Mouse (Mus musculus) lung, adult 2 months (tissue): ENCODE measurements around the gene Tgtp2.

Source experiments
- CTCF ChIP-seq: fragments of 200-500 bp; IDR thresholded peaks from 2 replicates; pipeline ENCODE4 v1.5.1; 2011; ENCODE audit warnings: mild to moderate bottlenecking, low read length, control low read depth; ENCODE audit not compliant: insufficient read depth
- POLR2A ChIP-seq: fragments of 200-500 bp; IDR thresholded peaks from 2 replicates; pipeline ENCODE4 v1.6.1; 2011; ENCODE audit warnings: low read depth, mild to moderate bottlenecking, control low read depth, low read length, borderline replicate concordance; ENCODE audit errors: extremely low read depth

- TF ChIP-seq CTCF (no peak), POLR2A (no peak)
These were observed 36.4 kb upstream of the Tgtp2 start for GRCm38 (mm10) chr11:49100409-49100808.
